Mouse (Mus musculus) erythroblast, embryonic 14.5 days (primary cell): ENCODE measurements around the gene Spon1. TPM values are rescaled to one million over a fixed set of nuclear protein-coding genes. Genes with fewer than 3 reads are reported as not detected.

Experiments
- H3K27me3 ChIP-seq: 2 replicates; pipeline ENCODE4 v1.6.1; 2012; ENCODE audit warnings: inconsistent platforms; ENCODE audit not compliant: control insufficient read depth
- H3K36me3 ChIP-seq: 2 replicates; pipeline ENCODE4 v1.6.1; 2012; ENCODE audit warnings: mild to moderate bottlenecking, inconsistent platforms; ENCODE audit not compliant: control insufficient read depth
- H3K4me1 ChIP-seq: 2 replicates; pipeline ENCODE4 v1.6.1; 2012; ENCODE audit warnings: inconsistent platforms; ENCODE audit not compliant: control insufficient read depth
- H3K4me3 ChIP-seq: replicated peaks from 2 replicates; pipeline ENCODE3; 2012; ENCODE audit warnings: moderate library complexity, mild to moderate bottlenecking, inconsistent platforms
- H3K9me3 ChIP-seq: 2 replicates; pipeline ENCODE4 v1.6.1; 2012; ENCODE audit warnings: low read length, inconsistent platforms, mixed read lengths; ENCODE audit not compliant: control insufficient read depth
- GATA1 ChIP-seq: IDR thresholded peaks from 2 replicates; pipeline ENCODE4 v1.6.1; 2012; ENCODE audit warnings: low read length, inconsistent platforms, mixed read lengths
- TAL1 ChIP-seq: IDR thresholded peaks from 3 replicates; pipeline ENCODE4 v1.6.1; 2012; ENCODE audit warnings: low read length, inconsistent platforms, mixed read lengths
- polyA plus RNA-seq: library from polyadenylated mRNA; stranded (reverse); fragments of >175 nt; gene quantifications from 2 replicates; pipeline ENCODE4 v1.2.3, GENCODE M21; 2012

The Spon1 gene
- polyA plus RNA-seq, 1 experiment, result not detected

GRCm38 (mm10) chr7:114074595-114074994, 308.8 kb downstream of the Spon1 start:
- no peaks in the 10 kb centered on the region for H3K27me3 ChIP-seq
- peaks cover 4% of the 10 kb centered on the region for H3K4me1 ChIP-seq
- H3K36me3 ChIP-seq, result no peaks in the 10 kb centered on the region
- H3K4me3 ChIP-seq, result no peak overlapping the region
- no peak for TF ChIP-seq TAL1
- no peak for TF ChIP-seq GATA1
- H3K9me3 ChIP-seq, result no peaks in the 10 kb centered on the region

- Histone ChIP-seq H3K9me3 (no peaks in the 10 kb centered on the region), H3K4me1 (peaks cover 20% of the 10 kb centered on the region), H3K36me3 (no peaks in the 10 kb centered on the region), H3K27me3 (no peaks in the 10 kb centered on the region), H3K4me3 (no peak overlapping the region)
- no peak for TF ChIP-seq TAL1
- no peak for TF ChIP-seq GATA1
Measured at GRCm38 (mm10) chr7:114079343-114079742, 313.5 kb downstream of the Spon1 start.

GRCm38 (mm10) chr7:114080250-114080649, 314.5 kb downstream of the Spon1 start:
- Histone ChIP-seq H3K4me3 (no peak overlapping the region), H3K9me3 (no peaks in the 10 kb centered on the region), H3K27me3 (no peaks in the 10 kb centered on the region), H3K36me3 (no peaks in the 10 kb centered on the region), H3K4me1 (peaks cover 20% of the 10 kb centered on the region)
- TF ChIP-seq TAL1, result no peak
- TF ChIP-seq GATA1, result no peak

- no peak for TF ChIP-seq TAL1
- Histone ChIP-seq H3K36me3 (no peaks in the 10 kb centered on the region), H3K9me3 (no peaks in the 10 kb centered on the region), H3K4me1 (peaks cover 20% of the 10 kb centered on the region), H3K27me3 (no peaks in the 10 kb centered on the region), H3K4me3 (no peak overlapping the region)
Measured at GRCm38 (mm10) chr7:114081633-114082420, 316.0 kb downstream of the Spon1 start.

GRCm38 (mm10) chr7:114083088-114083487, 317.3 kb downstream of the Spon1 start:
- no peak for TF ChIP-seq TAL1
- TF ChIP-seq GATA1, result no peak
- Histone ChIP-seq H3K36me3 (no peaks in the 10 kb centered on the region), H3K4me1 (peaks cover 20% of the 10 kb centered on the region), H3K9me3 (no peaks in the 10 kb centered on the region), H3K27me3 (no peaks in the 10 kb centered on the region), H3K4me3 (no peak overlapping the region)

- H3K4me1 ChIP-seq, result peaks cover 20% of the 10 kb centered on the region
- no peak for TF ChIP-seq TAL1
- TF ChIP-seq GATA1, result no peak
- H3K27me3 ChIP-seq, result no peaks in the 10 kb centered on the region
- H3K9me3 ChIP-seq, result no peaks in the 10 kb centered on the region
- H3K36me3 ChIP-seq, result no peaks in the 10 kb centered on the region
- no peak overlapping the region for H3K4me3 ChIP-seq
Measured at GRCm38 (mm10) chr7:114083760-114084159, 318.0 kb downstream of the Spon1 start.

GRCm38 (mm10) chr7:114086021-114086710, 320.4 kb downstream of the Spon1 start:
- H3K27me3 ChIP-seq, result no peaks in the 10 kb centered on the region
- TF ChIP-seq GATA1, result no peak
- TF ChIP-seq TAL1, result no peak
- no peak overlapping the region for H3K4me3 ChIP-seq
- H3K4me1 ChIP-seq, result peaks cover 4% of the 10 kb centered on the region
- H3K36me3 ChIP-seq, result no peaks in the 10 kb centered on the region
- no peaks in the 10 kb centered on the region for H3K9me3 ChIP-seq

- H3K4me1 ChIP-seq, result no peaks in the 10 kb centered on the region; the same call in none of the 2 replicates
- H3K4me3 ChIP-seq, result no peak overlapping the region
- TF ChIP-seq GATA1 (no peak), TAL1 (no peak)
- no peaks in the 10 kb centered on the region for H3K27me3 ChIP-seq
- no peaks in the 10 kb centered on the region for H3K36me3 ChIP-seq
- H3K9me3 ChIP-seq, result no peaks in the 10 kb centered on the region
Measured at GRCm38 (mm10) chr7:114087341-114087740, 321.5 kb downstream of the Spon1 start.

- Histone ChIP-seq H3K9me3 (no peaks in the 10 kb centered on the region), H3K27me3 (no peaks in the 10 kb centered on the region), H3K36me3 (no peaks in the 10 kb centered on the region), H3K4me3 (no peak overlapping the region), H3K4me1 (no peaks in the 10 kb centered on the region)
- TF ChIP-seq GATA1, result no peak
- TF ChIP-seq TAL1, result no peak
Measured at GRCm38 (mm10) chr7:114087986-114088385, 322.2 kb downstream of the Spon1 start.
